Mouse (Mus musculus) C2C12 (cell line): Measurements from ENCODE around the gene Mpdz.

ENCODE experiments used
- CTCF ChIP-seq: IDR thresholded peaks from one replicate; pipeline ENCODE4 v1.5.1; 2011; ENCODE audit not compliant: control insufficient read depth, insufficient read depth, insufficient read length
- MAX ChIP-seq: IDR thresholded peaks from one replicate; pipeline ENCODE4 v1.6.1; 2011; ENCODE audit warnings: mild to moderate bottlenecking, control low read depth

- TF ChIP-seq CTCF (no peak), MAX (no peak)
These were observed 109.0 kb downstream of the Mpdz start for GRCm38 (mm10) chr4:81333628-81333991.
